ENCODE assay signal across 30 mouse cellular contexts in genomic region chr7:45139904-45140723, GRCm38 (mm10). TPM values are rescaled to one million over a fixed set of nuclear protein-coding genes. Genes with fewer than 3 reads are reported as not detected.
DNase-seq lines count a peak whose midpoint lies in the region; ATAC-seq and TF ChIP-seq lines count a peak whose summit lies in the region.
"Had no signal": no experiment of that assay in that cellular context is flagged by ENCODE, and none has a peak within 500 bp of the region (broad histone marks: within the 10 kb centered on the region; RNA-seq: fewer than 3 reads in every experiment).

No protein-coding gene starts in this region.

- 71% methylated on average over 8 of the region's 8 CpGs for WGBS in hindbrain, postnatal 0 days
- WGBS in hindbrain, embryonic 16.5 days, result 77% methylated on average over 8 of the region's 8 CpGs
- WGBS in stomach, postnatal 0 days, result 65% methylated on average over 8 of the region's 8 CpGs

- H3K36me3 ChIP-seq in hindbrain, postnatal 0 days (ENCODE audit: insufficient read depth, low read length), result no peaks in the 10 kb centered on the region; the same call in 1 of the 2 replicates
- H3K36me3 ChIP-seq in hindbrain, embryonic 16.5 days (ENCODE audit: control insufficient read depth, insufficient read depth, low read length), result no peaks in the 10 kb centered on the region
- peaks cover 0 to 14% of the 10 kb centered on the region in 2 experiments; a peak in 2 of 4 replicates for H3K36me3 ChIP-seq in MEL (ENCODE audit: control insufficient read depth in 1 of 2, insufficient read depth in 2 of 2, low read length in 2 of 2)
- peaks cover 4% of the 10 kb centered on the region for H3K36me3 ChIP-seq in stomach, postnatal 0 days (ENCODE audit: control insufficient read depth, insufficient read depth, low read length)

- no peak for TF ChIP-seq RAD21 in MEL (IDR thresholded peaks at IDR 0.05; ENCODE audit: low read depth, low read length)

- H3K4me3 ChIP-seq in hindbrain, postnatal 0 days (ENCODE audit: low read length), result no peak overlapping the region
- H3K4me3 ChIP-seq in hindbrain, embryonic 16.5 days (ENCODE audit: low read length), result no peak overlapping the region
- H3K4me3 ChIP-seq in MEL (ENCODE audit: control insufficient read depth in 1 of 2, insufficient read depth in 1 of 2, low read depth in 2 of 2, low read length in 2 of 2), result no peak overlapping the region
- H3K4me3 ChIP-seq in stomach, postnatal 0 days (ENCODE audit: low read depth, low read length), result no peak overlapping the region
- H3K4me3 ChIP-seq: embryonic facial prominence, embryonic 15.5 days; heart, embryonic 13.5 days; intestine, embryonic 15.5 days; limb, embryonic 12.5 days; liver, embryonic 12.5 days; midbrain, embryonic 12.5 days had no signal

- TF ChIP-seq POLR2A in MEL (IDR thresholded peaks at IDR 0.05; ENCODE audit: control insufficient read depth in 1 of 2, insufficient read depth in 1 of 2, low read depth in 1 of 2, low read length in 2 of 2, poor library complexity in 1 of 2), result no peak
- no peak for TF ChIP-seq POLR2A in brain, embryonic 14.5 days (IDR thresholded peaks at IDR 0.05; ENCODE audit: borderline replicate concordance, extremely low read depth, insufficient read depth, insufficient read length, poor library complexity, severe bottlenecking)

- no peak overlapping the region for H3K4me2 ChIP-seq in hindbrain, postnatal 0 days (ENCODE audit: low read depth, low read length)
- H3K4me2 ChIP-seq in hindbrain, embryonic 16.5 days (ENCODE audit: low read length), result no peak overlapping the region
- no peak overlapping the region for H3K4me2 ChIP-seq in stomach, postnatal 0 days (replicated peaks; ENCODE audit: low read depth)
- H3K4me2 ChIP-seq: embryonic facial prominence, embryonic 15.5 days; heart, embryonic 13.5 days; hindbrain, embryonic 14.5 days; intestine, embryonic 15.5 days; limb, embryonic 12.5 days; liver, embryonic 12.5 days; midbrain, embryonic 12.5 days had no signal

- H3K27ac ChIP-seq in hindbrain, postnatal 0 days, result no peak overlapping the region
- H3K27ac ChIP-seq in hindbrain, embryonic 16.5 days (ENCODE audit: low read depth, low read length), result no peak overlapping the region
- no peak overlapping the region for H3K27ac ChIP-seq in MEL (ENCODE audit: control insufficient read depth, low read depth, low read length)
- H3K27ac ChIP-seq in stomach, postnatal 0 days (replicated peaks), result no peak overlapping the region
- H3K27ac ChIP-seq: embryonic facial prominence, embryonic 15.5 days; heart, embryonic 13.5 days; hindbrain, embryonic 14.5 days; intestine, embryonic 15.5 days; limb, embryonic 12.5 days; liver, embryonic 12.5 days; macrophage; midbrain, embryonic 12.5 days had no signal

- peak; percentile 78 for DNase-seq in adrenal gland, adult 2 months
- no peak for DNase-seq in adrenal gland, postnatal 4 days (ENCODE audit: low spot score in 2 of 2)
- DNase-seq in hindbrain, postnatal 0 days (ENCODE audit: low spot score), result peak; percentile 34
- DNase-seq in MEL (ENCODE audit: low read depth, low spot score), result no peak
- DNase-seq in brain, embryonic 14.5 days (ENCODE audit: low read depth), result peak; percentile 60
- DNase-seq in stomach, postnatal 0 days (ENCODE audit: low spot score), result no peak
- DNase-seq in embryo, embryonic 9.5 days (ENCODE audit: extremely low spot score), result no peak
- DNase-seq: cerebellum, adult 11-12 months; forebrain, postnatal 0 days; gastrocnemius, postnatal 14 days; heart, adult 18-20 months; kidney, adult 8-10 months; kidney, postnatal 10 days; lung, adult 2 months; right cerebral cortex, postnatal 14 days had no signal

- no peaks in the 10 kb centered on the region for H3K9me3 ChIP-seq in hindbrain, postnatal 0 days (ENCODE audit: low read length)
- no peaks in the 10 kb centered on the region for H3K9me3 ChIP-seq in hindbrain, embryonic 16.5 days (ENCODE audit: control insufficient read depth, low read length)
- no peaks in the 10 kb centered on the region for H3K9me3 ChIP-seq in MEL (replicated peaks; ENCODE audit: insufficient read depth, low read length)
- H3K9me3 ChIP-seq in stomach, postnatal 0 days (ENCODE audit: control insufficient read depth, low read length), result no peaks in the 10 kb centered on the region
- H3K9me3 ChIP-seq: embryonic facial prominence, embryonic 15.5 days; heart, embryonic 13.5 days; intestine, embryonic 15.5 days; limb, embryonic 12.5 days; liver, embryonic 12.5 days; midbrain, embryonic 12.5 days had no signal

- TF ChIP-seq EP300 in MEL (IDR thresholded peaks at IDR 0.05; ENCODE audit: low read depth in 1 of 2, low read length in 2 of 2), result no peak
- no peak for TF ChIP-seq EP300 in stomach, postnatal 0 days (optimal IDR thresholded peaks at IDR 0.05)

- H3K9ac ChIP-seq in hindbrain, postnatal 0 days (replicated peaks; ENCODE audit: low read length), result no peak overlapping the region
- H3K9ac ChIP-seq in hindbrain, embryonic 16.5 days (ENCODE audit: low read depth, low read length), result no peak overlapping the region; the same call in 1 of the 2 replicates
- no peak overlapping the region for H3K9ac ChIP-seq in MEL (ENCODE audit: control insufficient read depth, low read depth, low read length, poor library complexity, severe bottlenecking)
- no peak overlapping the region for H3K9ac ChIP-seq in stomach, postnatal 0 days (ENCODE audit: low read length)
- H3K9ac ChIP-seq: embryonic facial prominence, embryonic 15.5 days; forebrain, postnatal 0 days; heart, embryonic 13.5 days; hindbrain, embryonic 14.5 days; intestine, embryonic 15.5 days; limb, embryonic 12.5 days; liver, embryonic 12.5 days; midbrain, embryonic 12.5 days had no signal

- H3K27me3 ChIP-seq in hindbrain, postnatal 0 days (ENCODE audit: insufficient read depth, low read length), result no peaks in the 10 kb centered on the region
- no peaks in the 10 kb centered on the region for H3K27me3 ChIP-seq in hindbrain, embryonic 16.5 days (replicated peaks; ENCODE audit: control insufficient read depth, insufficient read depth, low read length)
- H3K27me3 ChIP-seq in MEL (ENCODE audit: control insufficient read depth in 1 of 2, insufficient read depth in 2 of 2, low read length in 2 of 2), result no peaks in the 10 kb centered on the region
- no peaks in the 10 kb centered on the region for H3K27me3 ChIP-seq in stomach, postnatal 0 days (ENCODE audit: control insufficient read depth, insufficient read depth, low read length)
- H3K27me3 ChIP-seq: embryonic facial prominence, embryonic 15.5 days; intestine, embryonic 15.5 days; liver, embryonic 12.5 days had no signal

- no peak for ATAC-seq in hindbrain, postnatal 0 days
- no peak for ATAC-seq in hindbrain, embryonic 16.5 days
- ATAC-seq in stomach, postnatal 0 days (ENCODE audit: low FRiP score, low TSS enrichment), result no peak
- ATAC-seq: forebrain, postnatal 0 days; intestine, embryonic 15.5 days; liver, embryonic 12.5 days had no signal

- no peaks in the 10 kb centered on the region; the same call in 1 of the 2 replicates for H3K79me2 ChIP-seq in MEL (ENCODE audit: control insufficient read depth, insufficient read depth, low read length, poor library complexity)

- H3K4me1 ChIP-seq in hindbrain, postnatal 0 days (ENCODE audit: insufficient read depth, low read length), result no peaks in the 10 kb centered on the region
- H3K4me1 ChIP-seq in hindbrain, embryonic 16.5 days (ENCODE audit: control insufficient read depth, insufficient read depth, low read depth, low read length), result no peaks in the 10 kb centered on the region
- H3K4me1 ChIP-seq in MEL (ENCODE audit: control insufficient read depth in 1 of 2, insufficient read depth in 2 of 2, low read length in 2 of 2), result peaks cover 11 to 23% of the 10 kb centered on the region in 2 experiments
- H3K4me1 ChIP-seq in stomach, postnatal 0 days (replicated peaks; ENCODE audit: control insufficient read depth, insufficient read depth), result no peaks in the 10 kb centered on the region

- TF ChIP-seq CTCF in hindbrain, postnatal 0 days (IDR thresholded peaks at IDR 0.05; ENCODE audit: low read depth), result no peak
- no peak for TF ChIP-seq CTCF in MEL (IDR thresholded peaks at IDR 0.05 in 2 of 3, conservative IDR thresholded peaks at IDR 0.05 in 1 of 3; ENCODE audit: control insufficient read depth in 1 of 3, insufficient read depth in 1 of 3, low read depth in 2 of 3, low read length in 3 of 3, poor library complexity in 1 of 3, severe bottlenecking in 1 of 3)
- TF ChIP-seq CTCF in brain, embryonic 14.5 days (IDR thresholded peaks at IDR 0.05; ENCODE audit: borderline replicate concordance, extremely low read depth, insufficient read depth, insufficient read length), result no peak
- no peak for TF ChIP-seq CTCF in stomach, postnatal 0 days (IDR thresholded peaks at IDR 0.05; ENCODE audit: low read depth)

RNA-seq across cellular contexts. Expression of gene Flt3l, which starts 3.9 kb away (rescaled TPM):
- total RNA-seq in adrenal gland, adult 2 months (2021), result 10 to 100 TPM; 20.5 to 25.3 TPM
- 122 TPM in 2 replicates for polyA plus RNA-seq in adrenal gland, adult 2 months (2012; rRNA removed)
- 10 to 100 TPM; 18.8 to 23.1 TPM for total RNA-seq in adrenal gland, postnatal 4 days (2021)
- 5.8 and 8.0 TPM in 2 replicates for total RNA-seq in hindbrain, postnatal 0 days (2014; rRNA removed)
- 2.1 and 3.0 TPM in 2 replicates for polyA plus RNA-seq in hindbrain, postnatal 0 days (2015; fragmentation: Nextera tagmentation; extraction: Ambion mirVana)
- polyA plus RNA-seq in hindbrain, embryonic 16.5 days (2015; fragmentation: Nextera tagmentation; extraction: Ambion mirVana), result 2.0 and 2.8 TPM in 2 replicates
- 9.5 and 13.0 TPM in 2 replicates for total RNA-seq in MEL (2012; rRNA removed)
- 10 to 100 TPM in 1 of 2 experiments, not detected in 1; 35.4 TPM for polyA plus RNA-seq in MEL (2012; ENCODE audit: insufficient read depth in 1 of 2, insufficient read length in 2 of 2, low read depth in 1 of 2, low replicate concordance in 2 of 2, missing spikeins in 1 of 2)
- 6.2 and 9.0 TPM in 2 replicates for polyA plus RNA-seq in brain, embryonic 14.5 days (2012; rRNA removed)
- polyA plus RNA-seq in stomach, postnatal 0 days (2015; fragmentation: Nextera tagmentation; extraction: Ambion mirVana), result 2.2 and 2.3 TPM in 2 replicates

RNA-seq across cellular contexts. Expression of gene Gm45713, which starts 4.1 kb away (rescaled TPM):
- not detected for total RNA-seq in adrenal gland, adult 2 months (2021)
- polyA plus RNA-seq in adrenal gland, adult 2 months (2012; rRNA removed), result 6.3 and 7.4 TPM in 2 replicates
- total RNA-seq in adrenal gland, postnatal 4 days (2021), result not detected
- total RNA-seq in hindbrain, postnatal 0 days (2014; rRNA removed), result not detected in 2 replicates
- 0.15 TPM in 1 of 2 replicates, not detected in the other for polyA plus RNA-seq in hindbrain, postnatal 0 days (2015; fragmentation: Nextera tagmentation; extraction: Ambion mirVana)
- 0.16 and 0.37 TPM in 2 replicates for polyA plus RNA-seq in hindbrain, embryonic 16.5 days (2015; fragmentation: Nextera tagmentation; extraction: Ambion mirVana)
- 0.69 and 3.9 TPM in 2 replicates for total RNA-seq in MEL (2012; rRNA removed)
- not detected for polyA plus RNA-seq in MEL (2012; ENCODE audit: insufficient read depth in 1 of 2, insufficient read length in 2 of 2, low read depth in 1 of 2, low replicate concordance in 2 of 2, missing spikeins in 1 of 2)
- polyA plus RNA-seq in brain, embryonic 14.5 days (2012; rRNA removed), result 0.30 and 0.31 TPM in 2 replicates
- polyA plus RNA-seq in stomach, postnatal 0 days (2015; fragmentation: Nextera tagmentation; extraction: Ambion mirVana), result 0.17 and 1.1 TPM in 2 replicates
- total RNA-seq: adrenal gland, adult 18-20 months; forebrain, postnatal 0 days; gastrocnemius, postnatal 14 days; heart, postnatal 25 days; layer of hippocampus, adult 18-20 months; layer of hippocampus, postnatal 25 days; left cerebral cortex, postnatal 10 days; monocyte, adult 5-6 weeks had no signal
- polyA plus RNA-seq: forebrain, postnatal 0 days; hindbrain, embryonic 14.5 days; limb, embryonic 12.5 days; macrophage had no signal

RNA-seq across cellular contexts. Expression of gene Rpl13a, which starts 11.6 kb away (rescaled TPM):
- total RNA-seq in adrenal gland, adult 2 months (2021), result 1,000 to 10,000 TPM; 1,285 to 1,750 TPM
- polyA plus RNA-seq in adrenal gland, adult 2 months (2012; rRNA removed), result 476 and 515 TPM in 2 replicates
- total RNA-seq in adrenal gland, postnatal 4 days (2021), result 1,000 to 10,000 TPM; 2,237 to 2,371 TPM
- total RNA-seq in hindbrain, postnatal 0 days (2014; rRNA removed), result 1,377 and 1,807 TPM in 2 replicates
- polyA plus RNA-seq in hindbrain, postnatal 0 days (2015; fragmentation: Nextera tagmentation; extraction: Ambion mirVana), result 800 and 828 TPM in 2 replicates
- 587 and 622 TPM in 2 replicates for polyA plus RNA-seq in hindbrain, embryonic 16.5 days (2015; fragmentation: Nextera tagmentation; extraction: Ambion mirVana)
- total RNA-seq in MEL (2012; rRNA removed), result 2,773 and 3,160 TPM in 2 replicates
- polyA plus RNA-seq in MEL (2012; ENCODE audit: insufficient read depth in 1 of 2, insufficient read length in 2 of 2, low read depth in 1 of 2, low replicate concordance in 2 of 2, missing spikeins in 1 of 2), result 1,000 to 10,000 TPM; 2,091 to 3,727 TPM
- polyA plus RNA-seq in brain, embryonic 14.5 days (2012; rRNA removed), result 2,550 and 2,843 TPM in 2 replicates
- polyA plus RNA-seq in stomach, postnatal 0 days (2015; fragmentation: Nextera tagmentation; extraction: Ambion mirVana), result 1,442 and 1,485 TPM in 2 replicates

RNA-seq across cellular contexts. Expression of gene Pih1d1, which starts 14.0 kb away (rescaled TPM):
- total RNA-seq in adrenal gland, adult 2 months (2021), result 10 to 100 TPM; 52.2 to 69.2 TPM
- 46.1 and 50.8 TPM in 2 replicates for polyA plus RNA-seq in adrenal gland, adult 2 months (2012; rRNA removed)
- 10 to 100 TPM; 60.7 to 65.2 TPM for total RNA-seq in adrenal gland, postnatal 4 days (2021)
- 119 and 124 TPM in 2 replicates for total RNA-seq in hindbrain, postnatal 0 days (2014; rRNA removed)
- 79.3 and 80.5 TPM in 2 replicates for polyA plus RNA-seq in hindbrain, postnatal 0 days (2015; fragmentation: Nextera tagmentation; extraction: Ambion mirVana)
- polyA plus RNA-seq in hindbrain, embryonic 16.5 days (2015; fragmentation: Nextera tagmentation; extraction: Ambion mirVana), result 94.5 and 97.6 TPM in 2 replicates
- total RNA-seq in MEL (2012; rRNA removed), result 119 and 141 TPM in 2 replicates
- 100 to 1,000 TPM in 1 of 2 experiments, not detected in 1; 148 TPM for polyA plus RNA-seq in MEL (2012; ENCODE audit: insufficient read depth in 1 of 2, insufficient read length in 2 of 2, low read depth in 1 of 2, low replicate concordance in 2 of 2, missing spikeins in 1 of 2)
- polyA plus RNA-seq in brain, embryonic 14.5 days (2012; rRNA removed), result 130 and 151 TPM in 2 replicates
- polyA plus RNA-seq in stomach, postnatal 0 days (2015; fragmentation: Nextera tagmentation; extraction: Ambion mirVana), result 48.8 and 49.0 TPM in 2 replicates

RNA-seq across cellular contexts. Expression of gene Aldh16a1, which starts 14.3 kb away (rescaled TPM):
- 10 to 100 TPM; 81.3 to 92.6 TPM for total RNA-seq in adrenal gland, adult 2 months (2021)
- polyA plus RNA-seq in adrenal gland, adult 2 months (2012; rRNA removed), result 84.4 and 86.6 TPM in 2 replicates
- 10 to 100 TPM; 76.4 to 90.1 TPM for total RNA-seq in adrenal gland, postnatal 4 days (2021)
- 30.5 and 30.9 TPM in 2 replicates for total RNA-seq in hindbrain, postnatal 0 days (2014; rRNA removed)
- 19.0 and 20.6 TPM in 2 replicates for polyA plus RNA-seq in hindbrain, postnatal 0 days (2015; fragmentation: Nextera tagmentation; extraction: Ambion mirVana)
- polyA plus RNA-seq in hindbrain, embryonic 16.5 days (2015; fragmentation: Nextera tagmentation; extraction: Ambion mirVana), result 18.8 and 22.9 TPM in 2 replicates
- total RNA-seq in MEL (2012; rRNA removed), result 33.9 and 34.0 TPM in 2 replicates
- polyA plus RNA-seq in MEL (2012; ENCODE audit: insufficient read depth in 1 of 2, insufficient read length in 2 of 2, low read depth in 1 of 2, low replicate concordance in 2 of 2, missing spikeins in 1 of 2), result 10 to 100 TPM in 1 of 2 experiments, not detected in 1; 61.6 TPM
- polyA plus RNA-seq in brain, embryonic 14.5 days (2012; rRNA removed), result 26.4 and 34.2 TPM in 2 replicates
- polyA plus RNA-seq in stomach, postnatal 0 days (2015; fragmentation: Nextera tagmentation; extraction: Ambion mirVana), result 24.6 and 25.6 TPM in 2 replicates

Comparison
In these comparisons a context has a peak if more than half of its experiments do, and no peak if none do; other contexts are left out.
1. DNase-seq: peak in adrenal gland, adult 2 months (single experiment), hindbrain, postnatal 0 days (single experiment) and brain, embryonic 14.5 days (single experiment); none in adrenal gland, postnatal 4 days (0 of 2), MEL (single experiment), stomach, postnatal 0 days (single experiment) and embryo, embryonic 9.5 days (single experiment).